Mouse (Mus musculus): ENCODE results near the gene Fam216b.

Fam216b gene

GRCm38 (mm10) chr14:78088907-78089306, at the start of gene Fam216b:
TSS of gene Fam216b (minus strand) at chr14:78089007.
- DNase-seq (ENCODE audit: low spot score) = no peak

- DNase-seq (ENCODE audit: low spot score) = no peak
Measured at GRCm38 (mm10) chr14:78132368-78133052, 43.7 kb upstream of the Fam216b start.

GRCm38 (mm10) chr14:78126670-78127069, 37.9 kb upstream of the Fam216b start:
- DNase-seq (ENCODE audit: low spot score) = no peak

- DNase-seq (ENCODE audit: low spot score) = no peak
Measured at GRCm38 (mm10) chr14:78120286-78120685, 31.5 kb upstream of the Fam216b start.

- DNase-seq (ENCODE audit: low spot score) = no peak
Measured at GRCm38 (mm10) chr14:78119449-78120200, 30.8 kb upstream of the Fam216b start.

- no peak for DNase-seq (ENCODE audit: low spot score)
Measured at GRCm38 (mm10) chr14:78117671-78118070, 28.9 kb upstream of the Fam216b start.

- no peak for DNase-seq (ENCODE audit: low spot score)
Measured at GRCm38 (mm10) chr14:78117268-78117667, 28.5 kb upstream of the Fam216b start.

GRCm38 (mm10) chr14:78112466-78112865, 23.7 kb upstream of the Fam216b start:
- no peak for DNase-seq (ENCODE audit: low spot score)

GRCm38 (mm10) chr14:78110871-78111270, 22.1 kb upstream of the Fam216b start:
- DNase-seq (ENCODE audit: low spot score) = no peak

- no peak for DNase-seq (ENCODE audit: low spot score)
Measured at GRCm38 (mm10) chr14:78109419-78109818, 20.6 kb upstream of the Fam216b start.

GRCm38 (mm10) chr14:78108388-78108787, 19.6 kb upstream of the Fam216b start:
- no peak for DNase-seq (ENCODE audit: low spot score)

GRCm38 (mm10) chr14:78089591-78089990, 784 bp upstream of the Fam216b start:
- no peak for DNase-seq (ENCODE audit: low spot score)

GRCm38 (mm10) chr14:78083465-78083864, 5.3 kb downstream of the Fam216b start:
- DNase-seq (ENCODE audit: low spot score) = no peak

GRCm38 (mm10) chr14:78077508-78077907, 11.3 kb downstream of the Fam216b start:
- DNase-seq (ENCODE audit: low spot score) = no peak

GRCm38 (mm10) chr14:78065938-78066710, 22.7 kb downstream of the Fam216b start:
- no peak for DNase-seq (ENCODE audit: low spot score)

GRCm38 (mm10) chr14:78062484-78062883, 26.3 kb downstream of the Fam216b start:
- no peak for DNase-seq (ENCODE audit: low spot score)

- no peak for DNase-seq (ENCODE audit: low spot score)
Measured at GRCm38 (mm10) chr14:78060609-78060951, 28.2 kb downstream of the Fam216b start.

GRCm38 (mm10) chr14:78059878-78060608, 28.8 kb downstream of the Fam216b start:
- DNase-seq (ENCODE audit: low spot score) = no peak

- DNase-seq (ENCODE audit: low spot score) = no peak
Measured at GRCm38 (mm10) chr14:78057362-78057761, 31.4 kb downstream of the Fam216b start.

- no peak for DNase-seq (ENCODE audit: low spot score)
Measured at GRCm38 (mm10) chr14:78056371-78056770, 32.4 kb downstream of the Fam216b start.

GRCm38 (mm10) chr14:78048674-78049073, 40.1 kb downstream of the Fam216b start:
- no peak for DNase-seq (ENCODE audit: low spot score)

- no peak for DNase-seq (ENCODE audit: low spot score)
Measured at GRCm38 (mm10) chr14:78048258-78048657, 40.5 kb downstream of the Fam216b start.

Measured in ovary, postnatal 14 days (tissue).